ENCODE assay signal across 8 mouse cellular contexts in genomic region chr1:181841396-181841795, GRCm38 (mm10). TPM values are rescaled to one million over a fixed set of nuclear protein-coding genes. Genes with fewer than 3 reads are reported as not detected.
DNase-seq lines count a peak whose midpoint lies in the region; ATAC-seq and TF ChIP-seq lines count a peak whose summit lies in the region.

No protein-coding gene starts in this region.

- no peak for DNase-seq in left cerebral cortex, adult 2 months (ENCODE audit: extremely low spot score in 1 of 2, low spot score in 2 of 2)
- DNase-seq in left cerebral cortex, postnatal 14 days (ENCODE audit: low spot score in 2 of 2) = no peak
- DNase-seq in cerebellum, postnatal 14 days = no peak
- no peak for DNase-seq in layer of hippocampus, adult 9-11 months
- no peak for DNase-seq in cerebellum, postnatal 36 days

- peak overlapping the region; percentile 87 for H3K4me3 ChIP-seq in left cerebral cortex, adult 2 months
- peak overlapping the region; percentile 75 for H3K4me3 ChIP-seq in embryonic fibroblast, embryonic 13.5 days (ENCODE audit: insufficient read depth, low read length)
- peak overlapping the region; percentile 93 for H3K4me3 ChIP-seq in limb, embryonic 13.5 days
- H3K4me3 ChIP-seq in olfactory bulb, adult 2 months (ENCODE audit: insufficient read depth, low read depth, low read length) = peak overlapping the region; percentile 77

- WGBS in limb, embryonic 13.5 days = under 1% methylated on average over 16 of the region's 16 CpGs
- 1% methylated on average over 16 of the region's 16 CpGs for WGBS in olfactory bulb, adult 2 months

- peak overlapping the region; percentile 84 for H3K4me2 ChIP-seq in limb, embryonic 13.5 days (replicated peaks)

- TF ChIP-seq CTCF in left cerebral cortex, adult 2 months (IDR thresholded peaks at IDR 0.05) = no peak
- no peak for TF ChIP-seq CTCF in embryonic fibroblast, embryonic 13.5 days (IDR thresholded peaks at IDR 0.05; ENCODE audit: borderline replicate concordance, insufficient read depth, low read length)
- TF ChIP-seq CTCF in olfactory bulb, adult 2 months (IDR thresholded peaks at IDR 0.05; ENCODE audit: insufficient read depth, low read depth, low read length) = no peak

- H3K27me3 ChIP-seq in limb, embryonic 13.5 days = no peaks in the 10 kb centered on the region

- H3K9ac ChIP-seq in limb, embryonic 13.5 days = peak overlapping the region; percentile 92

- H3K36me3 ChIP-seq in limb, embryonic 13.5 days = peaks cover 5% of the 10 kb centered on the region

- no peak for TF ChIP-seq POLR2A in embryonic fibroblast, embryonic 13.5 days (IDR thresholded peaks at IDR 0.05; ENCODE audit: low read depth, low read length)
- TF ChIP-seq POLR2A in olfactory bulb, adult 2 months (IDR thresholded peaks at IDR 0.05; ENCODE audit: insufficient read depth, low read depth, low read length) = no peak

- intact Hi-C loops in left cerebral cortex, adult 2 months (cut with DNase I) = no loop called here
- intact Hi-C loops in left cerebral cortex, postnatal 14 days (cut with DNase I) = loop anchor here (5.0 kb wide), 1 partner anchor 41 kb away; no protein-coding TSS in a partner anchor

- no peak for ATAC-seq in limb, embryonic 13.5 days (ENCODE audit: low FRiP score, low read depth)

- H3K9me3 ChIP-seq in limb, embryonic 13.5 days = no peaks in the 10 kb centered on the region

- peaks cover 8% of the 10 kb centered on the region; the same call in 1 of the 2 replicates for H3K4me1 ChIP-seq in embryonic fibroblast, embryonic 13.5 days (ENCODE audit: control insufficient read depth, insufficient read depth, low read length)
- peaks cover 34% of the 10 kb centered on the region for H3K4me1 ChIP-seq in limb, embryonic 13.5 days
- peaks cover 8% of the 10 kb centered on the region; the same call in 1 of the 2 replicates for H3K4me1 ChIP-seq in olfactory bulb, adult 2 months (ENCODE audit: control insufficient read depth, insufficient read depth, low read length)

- H3K27ac ChIP-seq in left cerebral cortex, adult 2 months = peak overlapping the region; percentile 92
- H3K27ac ChIP-seq in embryonic fibroblast, embryonic 13.5 days (ENCODE audit: insufficient read depth, low read length) = peak overlapping the region; percentile 79; the same call in 1 of the 2 replicates
- peak overlapping the region; percentile 91 for H3K27ac ChIP-seq in limb, embryonic 13.5 days
- H3K27ac ChIP-seq in olfactory bulb, adult 2 months (ENCODE audit: insufficient read depth, low read depth, low read length) = peak overlapping the region; percentile 83; the same call in 1 of the 2 replicates

RNA-seq across cellular contexts. Expression of gene Lbr, which starts 1.4 kb away (rescaled TPM):
- 10 to 100 TPM; 12.6 to 15.9 TPM for total RNA-seq in left cerebral cortex, adult 2 months (2021)
- 10 to 100 TPM in 1 of 2 experiments, 1 to 10 TPM in 1; 9.6 to 14.2 TPM for total RNA-seq in left cerebral cortex, postnatal 14 days (2021)
- 51.4 and 52.2 TPM in 2 replicates for polyA plus RNA-seq in embryonic fibroblast, embryonic 13.5 days (2011; ENCODE audit: insufficient read length, low read depth, missing spikeins)
- 110 and 114 TPM in 2 replicates for polyA plus RNA-seq in limb, embryonic 13.5 days (2015; fragmentation: Nextera tagmentation; extraction: Ambion mirVana)
- polyA plus RNA-seq in olfactory bulb, adult 2 months (2012; ENCODE audit: insufficient read depth, insufficient read length, low replicate concordance, missing spikeins) = 356 TPM in 1 of 2 replicates, not detected in the other
